Mouse (Mus musculus): Measurements from ENCODE around the gene Galp. TPM values are rescaled to one million over a fixed set of nuclear protein-coding genes. Genes with fewer than 3 reads are reported as not detected.
A peak's percentile ranks its signal among the peaks of the same experiment; 100 is the strongest.
"Not testable (repeated sequence)": the region's sequence is repeated elsewhere in the genome, so short reads cannot be mapped to it uniquely, and the experiment has no call there.

Galp gene
- polyA plus RNA-seq, 1 experiment from 2014 or later = not detected

- H3K4me3 ChIP-seq (ENCODE audit: low read depth, low read length) = peak within 1 kb of the TSS; percentile 65
- WGBS (ENCODE audit: insufficient replicate concordance) = 1% methylated on average over 37 of the region's 37 CpGs
- peak; percentile 84 for ATAC-seq (ENCODE audit: low read depth)
- H3K9ac ChIP-seq (ENCODE audit: low read depth, low read length) = peak within 1 kb of the TSS; percentile 66
- peak within 1 kb of the TSS; percentile 76 for H3K27ac ChIP-seq (ENCODE audit: low read length)
- H3K9me3 ChIP-seq (replicated peaks; ENCODE audit: control insufficient read depth, low read length) = no peaks in the 10 kb centered on the region
- no peaks in the 10 kb centered on the region for H3K36me3 ChIP-seq (ENCODE audit: control insufficient read depth, insufficient read depth)
- H3K4me2 ChIP-seq (ENCODE audit: low read depth, low read length) = peak within 1 kb of the TSS; percentile 95
- no peaks in the 10 kb centered on the region for H3K27me3 ChIP-seq (ENCODE audit: control insufficient read depth, insufficient read depth, low read depth, low read length)
- peaks cover 19% of the 10 kb centered on the region for H3K4me1 ChIP-seq (ENCODE audit: control insufficient read depth, low read depth, low read length)
Observed at GRCm38 (mm10) chr7:6172006-6172649, 24.8 kb upstream of the Galp start, which contains the start of gene Zfp444. Gene Zfp444, plus strand, starts transcription at chr7:6172226.

GRCm38 (mm10) chr7:6172674-6173244 is 24.1 kb upstream of the Galp start:
- no peak; the same call in none of the 2 replicates for ATAC-seq (ENCODE audit: low read depth)
- Histone ChIP-seq H3K27me3 (ENCODE audit: control insufficient read depth, insufficient read depth, low read depth, low read length) (no peaks in the 10 kb centered on the region), H3K4me2 (ENCODE audit: low read depth, low read length) (peak overlapping the region; percentile 95), H3K4me1 (ENCODE audit: control insufficient read depth, low read depth, low read length) (peaks cover 19% of the 10 kb centered on the region), H3K4me3 (ENCODE audit: low read depth, low read length) (peak overlapping the region; percentile 65), H3K36me3 (ENCODE audit: control insufficient read depth, insufficient read depth) (no peaks in the 10 kb centered on the region), H3K9me3 (replicated peaks; ENCODE audit: control insufficient read depth, low read length) (no peaks in the 10 kb centered on the region), H3K9ac (ENCODE audit: low read depth, low read length) (peak overlapping the region; percentile 66), H3K27ac (ENCODE audit: low read length) (peak overlapping the region; percentile 72)
- 2% methylated on average over 28 of the region's 28 CpGs for WGBS (ENCODE audit: insufficient replicate concordance)

- Histone ChIP-seq H3K27me3 (ENCODE audit: control insufficient read depth, insufficient read depth, low read depth, low read length) (no peaks in the 10 kb centered on the region), H3K9me3 (replicated peaks; ENCODE audit: control insufficient read depth, low read length) (no peaks in the 10 kb centered on the region), H3K4me1 (ENCODE audit: control insufficient read depth, low read depth, low read length) (peaks cover 19% of the 10 kb centered on the region), H3K4me2 (ENCODE audit: low read depth, low read length) (peak overlapping the region; percentile 95; the same call in 1 of the 2 replicates), H3K36me3 (ENCODE audit: control insufficient read depth, insufficient read depth) (no peaks in the 10 kb centered on the region), H3K9ac (ENCODE audit: low read depth, low read length) (no peak overlapping the region), H3K27ac (ENCODE audit: low read length) (peak overlapping the region; percentile 38; the same call in 1 of the 2 replicates), H3K4me3 (ENCODE audit: low read depth, low read length) (no peak overlapping the region)
- WGBS (ENCODE audit: insufficient replicate concordance) = 69% methylated on average over 8 of the region's 8 CpGs
- no peak for ATAC-seq (ENCODE audit: low read depth)
Observed at GRCm38 (mm10) chr7:6173872-6174271, 23.0 kb upstream of the Galp start.

- 27% methylated on average over 9 of the region's 9 CpGs for WGBS (ENCODE audit: insufficient replicate concordance)
- H3K4me3 ChIP-seq (ENCODE audit: low read depth, low read length); H3K36me3 ChIP-seq (ENCODE audit: control insufficient read depth, insufficient read depth); ATAC-seq (ENCODE audit: low read depth); H3K9ac ChIP-seq (ENCODE audit: low read depth, low read length); H3K27me3 ChIP-seq (ENCODE audit: control insufficient read depth, insufficient read depth, low read depth, low read length); H3K9me3 ChIP-seq (replicated peaks; ENCODE audit: control insufficient read depth, low read length): not testable (repeated sequence)
- H3K27ac ChIP-seq (ENCODE audit: low read length) = peak overlapping the region; percentile 52
- peaks cover 19% of the 10 kb centered on the region for H3K4me1 ChIP-seq (ENCODE audit: control insufficient read depth, low read depth, low read length)
- peak overlapping the region; percentile 19 for H3K4me2 ChIP-seq (ENCODE audit: low read depth, low read length)
Observed at GRCm38 (mm10) chr7:6174365-6174987, 22.4 kb upstream of the Galp start.

GRCm38 (mm10) chr7:6179013-6179412 is 17.9 kb upstream of the Galp start:
- Histone ChIP-seq H3K36me3 (ENCODE audit: control insufficient read depth, insufficient read depth) (no peaks in the 10 kb centered on the region), H3K9me3 (replicated peaks; ENCODE audit: control insufficient read depth, low read length) (no peaks in the 10 kb centered on the region), H3K4me3 (ENCODE audit: low read depth, low read length) (no peak overlapping the region), H3K27ac (ENCODE audit: low read length) (no peak overlapping the region), H3K4me1 (ENCODE audit: control insufficient read depth, low read depth, low read length) (peaks cover 11% of the 10 kb centered on the region), H3K9ac (ENCODE audit: low read depth, low read length) (no peak overlapping the region), H3K27me3 (ENCODE audit: control insufficient read depth, insufficient read depth, low read depth, low read length) (no peaks in the 10 kb centered on the region), H3K4me2 (ENCODE audit: low read depth, low read length) (no peak overlapping the region)
- no peak for ATAC-seq (ENCODE audit: low read depth)

- Histone ChIP-seq H3K9me3 (replicated peaks; ENCODE audit: control insufficient read depth, low read length) (no peaks in the 10 kb centered on the region), H3K36me3 (ENCODE audit: control insufficient read depth, insufficient read depth) (no peaks in the 10 kb centered on the region), H3K4me3 (ENCODE audit: low read depth, low read length) (no peak overlapping the region), H3K9ac (ENCODE audit: low read depth, low read length) (no peak overlapping the region), H3K4me1 (ENCODE audit: control insufficient read depth, low read depth, low read length) (no peaks in the 10 kb centered on the region), H3K27ac (ENCODE audit: low read length) (no peak overlapping the region), H3K4me2 (ENCODE audit: low read depth, low read length) (no peak overlapping the region), H3K27me3 (ENCODE audit: control insufficient read depth, insufficient read depth, low read depth, low read length) (no peaks in the 10 kb centered on the region)
- ATAC-seq (ENCODE audit: low read depth) = 0 out of 2 replicates have a peak, but pooled peaks have one; percentile 31
Observed at GRCm38 (mm10) chr7:6182882-6183281, 14.0 kb upstream of the Galp start.

GRCm38 (mm10) chr7:6183802-6184201 is 13.1 kb upstream of the Galp start:
- no peak overlapping the region for H3K27ac ChIP-seq (ENCODE audit: low read length)
- no peaks in the 10 kb centered on the region for H3K36me3 ChIP-seq (ENCODE audit: control insufficient read depth, insufficient read depth)
- H3K4me3 ChIP-seq (ENCODE audit: low read depth, low read length) = no peak overlapping the region
- WGBS (ENCODE audit: insufficient replicate concordance) = 90% methylated on average over 19 of the region's 19 CpGs
- no peak for ATAC-seq (ENCODE audit: low read depth)
- no peak overlapping the region for H3K9ac ChIP-seq (ENCODE audit: low read depth, low read length)
- H3K27me3 ChIP-seq (ENCODE audit: control insufficient read depth, insufficient read depth, low read depth, low read length) = no peaks in the 10 kb centered on the region
- H3K4me1 ChIP-seq (ENCODE audit: control insufficient read depth, low read depth, low read length) = no peaks in the 10 kb centered on the region
- H3K9me3 ChIP-seq (replicated peaks; ENCODE audit: control insufficient read depth, low read length) = no peaks in the 10 kb centered on the region
- no peak overlapping the region for H3K4me2 ChIP-seq (ENCODE audit: low read depth, low read length)

- ATAC-seq (ENCODE audit: low read depth) = no peak
- H3K9me3 ChIP-seq (replicated peaks; ENCODE audit: control insufficient read depth, low read length) = no peaks in the 10 kb centered on the region
- no peak overlapping the region for H3K4me2 ChIP-seq (ENCODE audit: low read depth, low read length)
- H3K4me1 ChIP-seq (ENCODE audit: control insufficient read depth, low read depth, low read length) = no peaks in the 10 kb centered on the region
- no peak overlapping the region for H3K9ac ChIP-seq (ENCODE audit: low read depth, low read length)
- H3K4me3 ChIP-seq (ENCODE audit: low read depth, low read length) = no peak overlapping the region
- H3K36me3 ChIP-seq (ENCODE audit: control insufficient read depth, insufficient read depth) = no peaks in the 10 kb centered on the region
- 69% methylated on average over 8 of the region's 8 CpGs for WGBS (ENCODE audit: insufficient replicate concordance)
- no peaks in the 10 kb centered on the region for H3K27me3 ChIP-seq (ENCODE audit: control insufficient read depth, insufficient read depth, low read depth, low read length)
- H3K27ac ChIP-seq (ENCODE audit: low read length) = no peak overlapping the region
Observed at GRCm38 (mm10) chr7:6184521-6184920, 12.4 kb upstream of the Galp start.

- H3K9me3 ChIP-seq (replicated peaks; ENCODE audit: control insufficient read depth, low read length) = no peaks in the 10 kb centered on the region
- H3K4me3 ChIP-seq (ENCODE audit: low read depth, low read length) = no peak overlapping the region
- no peaks in the 10 kb centered on the region for H3K4me1 ChIP-seq (ENCODE audit: control insufficient read depth, low read depth, low read length)
- H3K27me3 ChIP-seq (ENCODE audit: control insufficient read depth, insufficient read depth, low read depth, low read length) = no peaks in the 10 kb centered on the region
- WGBS (ENCODE audit: insufficient replicate concordance) = 72% methylated on average over 1 of the region's 1 CpGs
- no peaks in the 10 kb centered on the region for H3K36me3 ChIP-seq (ENCODE audit: control insufficient read depth, insufficient read depth)
- H3K4me2 ChIP-seq (ENCODE audit: low read depth, low read length) = no peak overlapping the region
- ATAC-seq (ENCODE audit: low read depth) = no peak
- no peak overlapping the region for H3K27ac ChIP-seq (ENCODE audit: low read length)
- H3K9ac ChIP-seq (ENCODE audit: low read depth, low read length) = no peak overlapping the region
Observed at GRCm38 (mm10) chr7:6185391-6185790, 11.5 kb upstream of the Galp start.

All from liver, embryonic 16.5 days (tissue).